In genomic region chr11:70837031-70837430, GRCm38 (mm10) we compare ENCODE assay signal across 22 mouse cellular contexts. TPM values are rescaled to one million over a fixed set of nuclear protein-coding genes. Genes with fewer than 3 reads are reported as not detected.
A peak's percentile ranks its signal among the peaks of the same experiment; 100 is the strongest.
DNase-seq lines count a peak whose midpoint lies in the region; ATAC-seq and TF ChIP-seq lines count a peak whose summit lies in the region.
"Had no signal": no experiment of that assay in that cellular context is flagged by ENCODE, and none has a peak within 500 bp of the region (broad histone marks: within the 10 kb centered on the region; RNA-seq: fewer than 3 reads in every experiment).

No protein-coding gene starts in this region.

- no peak for TF ChIP-seq POLR2A in liver, adult 2 months (IDR thresholded peaks at IDR 0.05; ENCODE audit: extremely low read depth, insufficient read depth, low read length)

- H3K9me3 ChIP-seq in liver, embryonic 11.5 days (ENCODE audit: control insufficient read depth, low read length) = no peaks in the 10 kb centered on the region
- no peaks in the 10 kb centered on the region for H3K9me3 ChIP-seq in liver, postnatal 0 days (ENCODE audit: low read length)
- no peaks in the 10 kb centered on the region for H3K9me3 ChIP-seq in liver, embryonic 12.5 days (replicated peaks)

- no peak overlapping the region for H3K4me2 ChIP-seq in liver, embryonic 11.5 days
- no peak overlapping the region for H3K4me2 ChIP-seq in liver, postnatal 0 days (ENCODE audit: low read depth, low read length)
- H3K4me2 ChIP-seq in liver, embryonic 12.5 days = no peak overlapping the region

- TF ChIP-seq CTCF in liver, adult 2 months (IDR thresholded peaks at IDR 0.05; ENCODE audit: low read depth, low read length) = no peak
- no peak for TF ChIP-seq CTCF in liver, postnatal 0 days (IDR thresholded peaks at IDR 0.05; ENCODE audit: low read depth)

- no peaks in the 10 kb centered on the region for H3K36me3 ChIP-seq in liver, adult 2 months (ENCODE audit: control insufficient read depth, insufficient read depth, low read length)
- H3K36me3 ChIP-seq in liver, embryonic 11.5 days (ENCODE audit: control insufficient read depth, insufficient read depth, low read length) = no peaks in the 10 kb centered on the region
- H3K36me3 ChIP-seq in liver, postnatal 0 days (replicated peaks; ENCODE audit: insufficient read depth, low read length) = no peaks in the 10 kb centered on the region
- no peaks in the 10 kb centered on the region for H3K36me3 ChIP-seq in liver, embryonic 12.5 days
- H3K36me3 ChIP-seq: G1E had no signal

- H3K9ac ChIP-seq in liver, adult 2 months (ENCODE audit: low read depth, low read length) = no peak overlapping the region
- no peak overlapping the region for H3K9ac ChIP-seq in liver, embryonic 11.5 days (ENCODE audit: low read depth, low read length)
- no peak overlapping the region for H3K9ac ChIP-seq in liver, postnatal 0 days (replicated peaks)
- no peak overlapping the region for H3K9ac ChIP-seq in liver, embryonic 12.5 days

- WGBS in liver, adult 2 months = 15% methylated on average over 3 of the region's 3 CpGs
- 88% methylated on average over 3 of the region's 3 CpGs for WGBS in liver, embryonic 11.5 days
- 72% methylated on average over 3 of the region's 3 CpGs for WGBS in liver, postnatal 0 days (ENCODE audit: insufficient replicate concordance)
- whole genome bisulfite sequencing in liver, embryonic 12.5 days (ENCODE audit: insufficient replicate concordance) = 71% methylated on average over 3 of the region's 3 CpGs

- ATAC-seq in liver, embryonic 11.5 days (replicated peaks; ENCODE audit: low FRiP score) = no peak
- ATAC-seq in liver, postnatal 0 days = no peak
- no peak for ATAC-seq in liver, embryonic 12.5 days
- ATAC-seq: activated CD4-positive, CD25-positive, alpha-beta regulatory T cell, adult 4 months; CD4-positive, CD25-positive, alpha-beta regulatory T cell, adult 4 months; Patski had no signal

- no peaks in the 10 kb centered on the region for H3K79me2 ChIP-seq in liver, adult 2 months (ENCODE audit: control insufficient read depth, insufficient read depth, low read length)

- H3K4me1 ChIP-seq in liver, adult 2 months (ENCODE audit: control insufficient read depth, insufficient read depth, low read length) = peaks cover 30% of the 10 kb centered on the region
- no peaks in the 10 kb centered on the region; the same call in 1 of the 2 replicates for H3K4me1 ChIP-seq in liver, embryonic 11.5 days (replicated peaks; ENCODE audit: control insufficient read depth, insufficient read depth, low read length)
- H3K4me1 ChIP-seq in liver, postnatal 0 days (ENCODE audit: insufficient read depth) = peaks cover 5% of the 10 kb centered on the region; the same call in 1 of the 2 replicates
- H3K4me1 ChIP-seq in liver, embryonic 12.5 days = no peaks in the 10 kb centered on the region

- no peak for TF ChIP-seq EP300 in liver, postnatal 0 days (IDR thresholded peaks at IDR 0.05; ENCODE audit: low read depth)

- DNase-seq in liver, adult 2 months (ENCODE audit: extremely low read depth, low read depth, low spot score) = peak; percentile 91
- DNase-seq in liver, embryonic 11.5 days (ENCODE audit: low spot score) = no peak
- DNase-seq in liver, postnatal 0 days = no peak
- DNase-seq: adrenal gland, adult 2 months; adrenal gland, adult 8-10 months; adrenal gland, postnatal 10 days; adrenal gland, postnatal 14 days; adrenal gland, postnatal 25 days; adrenal gland, postnatal 36 days; B cell, adult 2 months; cerebellum, adult 11 months; cerebellum, adult 11-12 months; cerebellum, adult 18-20 months had no signal

- H3K27me3 ChIP-seq in liver, adult 2 months (ENCODE audit: control insufficient read depth, insufficient read depth, low read length) = no peaks in the 10 kb centered on the region
- H3K27me3 ChIP-seq in liver, embryonic 11.5 days (replicated peaks; ENCODE audit: control insufficient read depth, insufficient read depth, low read length) = no peaks in the 10 kb centered on the region
- no peaks in the 10 kb centered on the region for H3K27me3 ChIP-seq in liver, postnatal 0 days (ENCODE audit: insufficient read depth, low read length)
- H3K27me3 ChIP-seq in liver, embryonic 12.5 days (replicated peaks) = 0 out of 2 replicates have a peak, but pooled peaks cover 4% of the 10 kb centered on the region
- H3K27me3 ChIP-seq: Patski had no signal

- H3K4me3 ChIP-seq in liver, adult 2 months (ENCODE audit: insufficient read depth, low read depth, low read length) = no peak overlapping the region
- no peak overlapping the region for H3K4me3 ChIP-seq in liver, embryonic 11.5 days (ENCODE audit: low read depth, low read length)
- no peak overlapping the region for H3K4me3 ChIP-seq in liver, postnatal 0 days (ENCODE audit: low read depth, low read length)
- no peak overlapping the region for H3K4me3 ChIP-seq in liver, embryonic 12.5 days

- H3K27ac ChIP-seq in liver, adult 2 months (replicated peaks; ENCODE audit: insufficient read depth, low read depth, low read length) = peak overlapping the region; percentile 92
- no peak overlapping the region for H3K27ac ChIP-seq in liver, embryonic 11.5 days (ENCODE audit: low read depth, low read length)
- H3K27ac ChIP-seq in liver, postnatal 0 days (ENCODE audit: low read depth) = peak overlapping the region; percentile 69
- no peak overlapping the region for H3K27ac ChIP-seq in liver, embryonic 12.5 days

RNA-seq across cellular contexts. Expression of gene Rabep1, which starts 7.5 kb away (rescaled TPM):
- total RNA-seq in liver, adult 2 months (2014; rRNA removed) = 27.9 and 29.1 TPM in 2 replicates
- polyA plus RNA-seq in liver, adult 2 months (2012; rRNA removed) = 3.3 and 3.5 TPM in 2 replicates
- 25.7 and 28.9 TPM in 2 replicates for polyA plus RNA-seq in liver, embryonic 11.5 days (2014; fragmentation: Nextera tagmentation; extraction: Ambion mirVana)
- 18.3 and 18.5 TPM in 2 replicates for polyA plus RNA-seq in liver, postnatal 0 days (2015; fragmentation: Nextera tagmentation; extraction: Ambion mirVana)
- 21.1 and 23.0 TPM in 2 replicates for polyA plus RNA-seq in liver, embryonic 12.5 days (2016; fragmentation: Nextera tagmentation; extraction: Ambion mirVana)

RNA-seq across cellular contexts. Expression of gene Scimp, which starts 24.6 kb away (rescaled TPM):
- total RNA-seq in liver, adult 2 months (2014; rRNA removed) = 1.7 and 1.9 TPM in 2 replicates
- 0.93 and 2.0 TPM in 2 replicates for polyA plus RNA-seq in liver, adult 2 months (2012; rRNA removed)
- 0.30 and 0.82 TPM in 2 replicates for polyA plus RNA-seq in liver, embryonic 11.5 days (2014; fragmentation: Nextera tagmentation; extraction: Ambion mirVana)
- 2.6 and 3.0 TPM in 2 replicates for polyA plus RNA-seq in liver, postnatal 0 days (2015; fragmentation: Nextera tagmentation; extraction: Ambion mirVana)
- 0.26 and 0.41 TPM in 2 replicates for polyA plus RNA-seq in liver, embryonic 12.5 days (2016; fragmentation: Nextera tagmentation; extraction: Ambion mirVana)
- total RNA-seq: ES-E14, G1E, MEL had no signal
- polyA plus RNA-seq: brain, embryonic 14.5 days; C2C12; G1E had no signal

Comparison
In these comparisons a context has a peak if more than half of its experiments do, and no peak if none do; other contexts are left out.
1. H3K27ac ChIP-seq: peak in liver, adult 2 months (single experiment) and liver, postnatal 0 days (single experiment); none in liver, embryonic 11.5 days (single experiment) and liver, embryonic 12.5 days (single experiment).